Mouse (Mus musculus) monocyte, adult 5-6 weeks (primary cell): Measurements from ENCODE around the gene Ly6f. TPM values are rescaled to one million over a fixed set of nuclear protein-coding genes. Genes with fewer than 3 reads are reported as not detected.

Source experiments
- ATAC-seq: fragments of 153-309, 156-312 bp; replicated peaks from 2 replicates; pipeline ENCODE4 v1.8.0; 2017; ENCODE audit warnings: mild to moderate bottlenecking; ENCODE audit not compliant: low TSS enrichment, insufficient number of reproducible peaks, severe bottlenecking, poor library complexity, low FRiP score
- total RNA-seq: library from RNA; stranded (forward); fragments of 200-1000, 200-491, 200-594 nt; gene quantifications from 3 replicates; pipeline ENCODE4 v1.2.3, GENCODE M21; 2017

The Ly6f gene
- total RNA-seq, 1 experiment from 2014 or later = not detected

GRCm38 (mm10) chr15:75309946-75310345 is 41.7 kb downstream of the Ly6f start:
- no peak for ATAC-seq

- ATAC-seq = no peak
Observed at GRCm38 (mm10) chr15:75314421-75314820, 46.2 kb downstream of the Ly6f start.

DNA sequence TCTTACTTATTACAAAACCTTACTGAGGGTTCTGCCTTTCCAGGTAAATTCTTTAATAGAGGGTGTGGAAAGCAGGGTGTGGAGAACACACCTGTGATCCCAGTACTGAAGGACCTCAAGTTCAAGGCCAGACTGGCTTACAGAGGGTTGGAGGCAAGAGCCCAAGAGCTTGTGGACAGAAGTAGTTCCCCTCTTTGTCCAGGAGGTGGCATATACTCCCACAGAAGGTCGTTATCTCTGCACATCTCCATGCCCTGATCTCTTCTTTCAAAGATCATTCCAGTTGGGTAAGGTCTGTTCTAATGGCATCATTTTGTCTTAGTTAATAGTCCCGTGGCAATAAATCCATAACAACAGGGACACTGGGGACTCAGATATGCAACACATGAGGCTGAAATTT is 49.0 kb downstream of the Ly6f start:
- no peak for ATAC-seq

DNA sequence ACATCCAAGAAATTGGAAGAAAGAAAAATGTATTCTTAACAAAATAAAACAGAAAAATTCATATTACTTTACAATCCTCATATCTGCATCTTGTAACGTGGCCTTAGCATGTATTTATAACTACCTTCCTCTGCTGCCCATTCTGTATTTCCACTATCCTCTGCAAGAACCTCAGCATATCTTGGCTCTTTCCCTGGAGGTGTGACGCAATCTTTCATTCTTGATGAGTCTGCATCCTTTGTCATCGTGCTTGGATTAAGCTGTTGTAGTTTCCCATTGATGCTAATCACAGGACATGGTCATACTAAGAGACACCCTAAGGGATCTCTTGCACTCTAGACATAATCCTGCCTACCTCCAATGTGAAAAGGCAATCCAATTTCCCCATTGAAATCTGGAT is 50.4 kb downstream of the Ly6f start:
- ATAC-seq = no peak

DNA sequence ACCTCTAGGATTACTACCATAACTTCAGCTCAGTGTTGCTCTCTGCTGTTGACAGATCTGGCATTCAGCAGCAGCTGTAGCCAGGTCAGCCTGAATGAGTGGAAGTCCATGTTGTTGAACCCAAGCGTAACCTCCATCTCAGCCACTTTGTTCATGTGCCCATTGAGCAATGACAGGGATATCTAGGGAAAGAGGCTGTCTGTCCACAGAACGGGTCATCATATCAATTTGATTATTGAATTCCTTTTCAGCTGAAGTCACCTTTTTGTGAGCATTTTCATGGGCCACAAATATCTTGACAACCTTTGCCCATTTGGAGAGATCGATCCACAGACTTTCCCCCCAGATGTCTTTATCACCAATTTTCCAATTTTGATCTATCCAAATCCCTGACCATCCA is 51.9 kb downstream of the Ly6f start:
- ATAC-seq = no peak

Other genes starting within 250 kb of the Ly6f start
- gene Ly6c1, start 219.6 kb upstream of the Ly6f start, total RNA-seq = not detected in 3 replicates
- 64.9 to 239 TPM (median 82.4 TPM) in 3 replicates for gene Ly6c2, start 156.5 kb upstream of the Ly6f start, total RNA-seq
- not detected in 3 replicates for gene Ly6g, start 113.2 kb upstream of the Ly6f start, total RNA-seq
- not detected in 3 replicates for gene BC025446, start 52.0 kb upstream of the Ly6f start, total RNA-seq